Mouse (Mus musculus) ES-E14 (cell line): ENCODE results near the gene Pgghg. TPM values are rescaled to one million over a fixed set of nuclear protein-coding genes. Genes with fewer than 3 reads are reported as not detected.

Experiments
- DNase-seq: peaks from one replicate; pipeline ENCODE4 v3.0.0-alpha.2; 2013; ENCODE audit warnings: low read depth, low spot score
- H3K27ac ChIP-seq: 2 replicates; pipeline ENCODE4 v1.5.1; 2012; ENCODE audit warnings: low read depth, mild to moderate bottlenecking, low read length, moderate library complexity, mixed read lengths; ENCODE audit not compliant: poor library complexity, insufficient read depth, severe bottlenecking
- H3K36me3 ChIP-seq: 2 replicates; pipeline ENCODE4 v1.6.1; 2012; ENCODE audit warnings: mild to moderate bottlenecking, low read length, moderate library complexity, mixed read lengths; ENCODE audit not compliant: control insufficient read depth, poor library complexity, insufficient read depth, severe bottlenecking
- H3K4me1 ChIP-seq, 2 experiments: fragments of 150-350 bp in 1 of 2; sonication (generic) in 1 of 2; 2 replicates each; pipeline ENCODE4 v1.6.1; 2012; ENCODE audit warnings: low read length in 2 of 2, mild to moderate bottlenecking in 1 of 2, mixed read lengths in 1 of 2; ENCODE audit not compliant: control insufficient read depth in 2 of 2, insufficient read depth in 2 of 2, poor library complexity in 1 of 2
- H3K4me3 ChIP-seq, 2 experiments: fragments of 150-350 bp in 1 of 2; sonication (generic) in 1 of 2; 2 replicates each; pipeline ENCODE4 v1.5.1; 2012; ENCODE audit warnings: low read length in 2 of 2, low read depth in 1 of 2, mild to moderate bottlenecking in 1 of 2, mixed read lengths in 1 of 2; ENCODE audit not compliant: insufficient read depth in 1 of 2, poor library complexity in 1 of 2, severe bottlenecking in 1 of 2
- H3K9ac ChIP-seq: 2 replicates; pipeline ENCODE4 v1.6.1; 2012; ENCODE audit warnings: low read depth, mild to moderate bottlenecking, low read length, mixed read lengths; ENCODE audit not compliant: poor library complexity, insufficient read depth, severe bottlenecking
- H3K9me3 ChIP-seq: fragments of 150-350 bp; sonication (generic); 2 replicates; pipeline ENCODE4 v1.6.1; 2012; ENCODE audit warnings: low read depth, mild to moderate bottlenecking, low read length; ENCODE audit not compliant: control insufficient read depth, insufficient read depth
- CHD2 ChIP-seq: IDR thresholded peaks from 2 replicates; pipeline ENCODE4 v1.6.1; 2014; ENCODE audit warnings: mild to moderate bottlenecking, low read depth, low read length, inconsistent platforms
- HCFC1 ChIP-seq: IDR thresholded peaks from 2 replicates; pipeline ENCODE4 v1.6.1; 2012; ENCODE audit warnings: low read length, inconsistent platforms, borderline replicate concordance; ENCODE audit not compliant: insufficient read depth
- MAFK ChIP-seq: IDR thresholded peaks from 2 replicates; pipeline ENCODE4 v1.6.1; 2014; ENCODE audit warnings: mild to moderate bottlenecking, low read depth, low read length, inconsistent platforms; ENCODE audit not compliant: insufficient read depth
- ZC3H11A ChIP-seq: IDR thresholded peaks from 2 replicates; pipeline ENCODE4 v1.6.1; 2012; ENCODE audit warnings: low read depth, mild to moderate bottlenecking, inconsistent platforms, low read length, borderline replicate concordance
- ZNF384 ChIP-seq: IDR thresholded peaks from 2 replicates; pipeline ENCODE4 v1.6.1; 2012; ENCODE audit warnings: low read depth, low read length, inconsistent platforms
- in situ Hi-C, 2 experiments: fragments of 600-800 bp; cut with MboI; formaldehyde crosslinking; loops; one replicate each; pipeline ENCODE4 v1.15.1; 2025; ENCODE audit warnings: low sequenced_read_pairs in 2 of 2, inconsistent platforms in 1 of 2; ENCODE audit not compliant: unreplicated experiment in 2 of 2
- total RNA-seq: library from RNA; depleted of rRNA; stranded (reverse); fragments of 300-350 nt; gene quantifications from 2 replicates; pipeline ENCODE4 v1.2.3, GENCODE M21; 2012

Pgghg gene
- total RNA-seq, 1 experiment = 10.0 TPM

DNA sequence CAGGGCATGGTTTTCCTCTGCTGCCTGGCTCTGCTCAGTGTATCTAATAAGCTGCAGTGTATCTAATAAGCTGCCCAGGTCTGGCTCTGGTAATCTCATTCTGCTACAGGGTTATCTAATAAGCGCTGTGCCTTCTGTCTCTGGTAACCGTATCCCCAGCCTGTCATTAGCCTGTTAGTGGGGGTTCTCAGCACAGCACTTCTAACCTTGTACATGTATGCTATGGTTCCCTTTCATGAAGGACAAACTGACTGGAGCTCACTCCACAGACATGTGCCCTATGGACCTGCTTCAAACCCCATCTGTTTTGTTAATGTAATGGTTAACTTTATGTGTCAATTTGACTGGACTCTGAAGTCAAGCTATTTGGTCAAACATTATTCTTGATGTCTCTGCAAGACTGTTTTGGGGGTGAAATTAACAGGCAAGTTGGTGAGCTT is 35.5 kb upstream of the Pgghg start:
- in situ Hi-C loops = no loop called here
- Histone ChIP-seq H3K4me1 (peaks cover 5 to 12% of the 10 kb centered on the region in 2 experiments; a peak in 3 of 4 replicates), H3K9ac (no peak overlapping the region), H3K9me3 (no peaks in the 10 kb centered on the region), H3K36me3 (no peaks in the 10 kb centered on the region), H3K27ac (no peak overlapping the region), H3K4me3 (no peak overlapping the region)
- no peak for TF ChIP-seq MAFK
- no peak for TF ChIP-seq ZNF384
- no peak for TF ChIP-seq CHD2
- no peak for TF ChIP-seq HCFC1
- TF ChIP-seq ZC3H11A = no peak
- no peak for DNase-seq

DNA sequence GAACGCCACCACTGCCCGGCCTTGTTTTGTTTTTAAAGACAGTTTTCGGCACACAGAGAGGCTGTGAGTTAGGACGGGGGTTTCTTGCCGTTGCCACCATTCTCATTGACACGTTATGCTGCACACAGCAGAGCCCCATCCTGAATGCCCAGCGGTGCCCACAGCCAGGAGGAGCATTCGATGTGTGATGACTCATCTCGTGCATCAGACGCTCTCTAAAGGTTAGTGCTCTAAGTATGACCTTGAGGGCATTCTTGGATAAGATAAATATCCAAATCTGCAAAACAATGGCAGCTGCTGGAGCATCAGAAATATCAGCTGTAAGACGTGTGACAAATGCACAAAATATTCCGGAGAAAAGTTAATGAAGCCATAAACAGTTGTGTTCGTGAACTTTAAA is 34.1 kb upstream of the Pgghg start:
- in situ Hi-C loops = no loop called here
- Histone ChIP-seq H3K9me3 (no peaks in the 10 kb centered on the region), H3K36me3 (no peaks in the 10 kb centered on the region), H3K9ac (no peak overlapping the region), H3K4me3 (no peak overlapping the region), H3K27ac (no peak overlapping the region), H3K4me1 (peaks cover 2 to 16% of the 10 kb centered on the region in 2 experiments; a peak in 3 of 4 replicates)
- DNase-seq = no peak
- TF ChIP-seq MAFK (no peak), HCFC1 (no peak), ZC3H11A (no peak), CHD2 (no peak), ZNF384 (no peak)

DNA sequence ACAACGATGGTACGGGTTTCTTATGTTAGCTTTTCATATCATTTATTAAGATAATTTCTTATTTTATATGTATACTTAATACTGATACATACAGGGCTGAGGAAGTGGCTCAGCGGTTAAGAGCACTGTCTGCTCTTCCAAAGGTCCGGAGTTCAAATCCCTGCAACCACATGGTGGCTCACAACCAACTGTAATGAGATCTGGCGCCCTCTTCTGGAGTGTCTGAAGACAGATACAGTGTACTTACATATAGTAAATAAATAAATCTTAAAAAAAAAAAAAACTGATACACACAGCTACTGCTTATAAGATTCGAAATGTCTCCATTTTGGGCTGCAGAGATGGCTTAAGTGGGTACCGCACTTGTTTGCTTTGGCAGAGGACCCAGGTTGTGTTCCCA is 33.5 kb upstream of the Pgghg start:
- TF ChIP-seq ZNF384 (0 out of 2 replicates have a peak, but pooled peaks have one; percentile 43), HCFC1 (no peak), CHD2 (no peak), MAFK (no peak), ZC3H11A (no peak)
- no peak overlapping the region for H3K4me3 ChIP-seq
- H3K36me3 ChIP-seq = no peaks in the 10 kb centered on the region
- H3K9me3 ChIP-seq = no peaks in the 10 kb centered on the region
- no peak overlapping the region for H3K9ac ChIP-seq
- no peak for DNase-seq
- in situ Hi-C loops = no loop called here
- H3K4me1 ChIP-seq = peaks cover 2 to 14% of the 10 kb centered on the region in 2 experiments; a peak in 3 of 4 replicates
- H3K27ac ChIP-seq = no peak overlapping the region

DNA sequence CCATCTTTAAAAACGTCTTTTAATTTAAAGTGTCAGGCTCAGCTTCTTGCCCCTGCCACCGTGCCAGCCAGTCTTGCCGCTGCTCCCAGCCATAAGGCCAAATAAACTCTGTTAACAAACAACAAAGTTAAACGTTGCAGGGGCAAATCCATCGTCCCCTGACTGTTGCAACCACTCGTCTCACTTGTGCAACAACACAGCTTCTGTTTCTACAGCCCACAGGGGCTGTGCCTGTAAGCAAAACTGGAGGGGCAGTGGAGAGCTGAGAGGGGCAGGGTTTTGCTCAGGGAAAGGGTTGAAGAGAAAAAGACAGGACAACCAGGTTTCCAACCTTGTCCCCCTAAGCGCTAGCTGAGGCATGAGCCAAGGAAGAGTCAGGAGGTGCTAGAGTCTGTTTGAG is 33.0 kb upstream of the Pgghg start:
- no peaks in the 10 kb centered on the region for H3K36me3 ChIP-seq
- H3K4me1 ChIP-seq = peaks cover 2 to 10% of the 10 kb centered on the region in 2 experiments; a peak in 3 of 4 replicates
- no peak overlapping the region for H3K4me3 ChIP-seq
- no peaks in the 10 kb centered on the region for H3K9me3 ChIP-seq
- TF ChIP-seq HCFC1 = no peak
- no peak overlapping the region for H3K9ac ChIP-seq
- in situ Hi-C loops = no loop called here
- no peak for DNase-seq
- no peak overlapping the region for H3K27ac ChIP-seq

DNA sequence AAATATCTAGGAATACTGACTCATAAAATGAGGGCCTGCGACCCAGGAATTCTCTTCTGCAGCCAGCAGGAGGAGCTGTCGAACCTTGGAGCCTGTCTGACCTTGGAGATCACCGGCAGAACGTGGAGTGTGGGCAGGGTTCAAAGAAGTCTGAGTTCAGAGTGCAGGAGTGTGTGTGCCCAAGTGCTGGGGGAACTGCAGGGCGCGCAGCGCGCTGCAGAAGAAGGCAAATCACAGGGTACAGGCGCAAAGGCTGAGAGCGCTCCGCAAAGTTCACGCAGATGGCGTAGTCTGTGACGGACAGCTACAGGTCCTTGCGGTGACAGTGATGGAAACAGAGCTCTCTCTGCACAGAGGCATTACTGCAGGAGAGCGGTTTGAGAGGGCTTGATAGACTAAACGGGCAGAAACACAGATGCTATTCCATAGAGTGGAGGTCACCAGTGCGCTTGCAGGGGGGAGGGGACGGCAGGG is 32.5 kb upstream of the Pgghg start:
- H3K4me1 ChIP-seq = peaks cover 2 to 10% of the 10 kb centered on the region in 2 experiments; a peak in 3 of 4 replicates
- in situ Hi-C loops = no loop called here
- H3K9ac ChIP-seq = no peak overlapping the region
- DNase-seq = peak; percentile 90
- no peak overlapping the region for H3K27ac ChIP-seq
- TF ChIP-seq MAFK (no peak), ZC3H11A (peak; percentile 90)
- no peaks in the 10 kb centered on the region for H3K36me3 ChIP-seq
- H3K4me3 ChIP-seq = peak overlapping the region; percentile 6 to 27; a peak in 3 of 4 replicates
- H3K9me3 ChIP-seq = no peaks in the 10 kb centered on the region
